Mouse (Mus musculus) lung, postnatal 4 days (tissue): ENCODE data around the gene Zfp819.
"Not testable (repeated sequence)": the region's sequence is repeated elsewhere in the genome, so short reads cannot be mapped to it uniquely, and the experiment has no call there.

ENCODE experiments used
- DNase-seq, 2 experiments: peaks; one replicate each; pipeline ENCODE4 v3.0.0; 2021

The Zfp819 gene

GRCm38 (mm10) chr7:43643046-43643652, 36.2 kb downstream of the Zfp819 start:
- DNase-seq = no peak

DNA sequence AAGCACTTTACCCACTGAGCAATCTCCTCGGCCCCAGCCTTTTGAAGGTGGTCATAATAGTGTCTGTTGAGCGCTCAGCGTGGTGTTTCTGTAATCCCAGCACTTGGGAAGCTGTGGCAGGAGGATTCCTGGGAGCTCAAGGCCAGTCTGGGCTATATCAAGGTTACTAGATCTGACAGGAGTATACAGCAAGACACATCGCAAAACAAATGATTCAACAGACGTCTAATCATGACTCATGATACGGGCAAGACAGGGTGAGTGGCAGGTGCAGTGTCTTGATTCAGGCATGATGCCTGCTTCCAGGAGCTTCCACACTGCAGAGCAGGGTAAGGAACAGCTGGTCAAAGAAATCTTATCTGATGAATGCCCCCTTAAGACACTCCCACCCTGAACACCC, 45.7 kb downstream of the Zfp819 start:
- no peak for DNase-seq

GRCm38 (mm10) chr7:43654519-43654918, 47.5 kb downstream of the Zfp819 start:
- DNase-seq = no peak

- no peak for DNase-seq
Measured at GRCm38 (mm10) chr7:43656232-43656631, 49.3 kb downstream of the Zfp819 start.

- no peak for DNase-seq
Measured at GRCm38 (mm10) chr7:43660002-43660401, 53.0 kb downstream of the Zfp819 start, which contains the start of gene Siglece. Siglece (minus strand) TSS chr7:43660161.

- DNase-seq = no peak
Measured at GRCm38 (mm10) chr7:43662804-43663203, 55.8 kb downstream of the Zfp819 start.

DNA sequence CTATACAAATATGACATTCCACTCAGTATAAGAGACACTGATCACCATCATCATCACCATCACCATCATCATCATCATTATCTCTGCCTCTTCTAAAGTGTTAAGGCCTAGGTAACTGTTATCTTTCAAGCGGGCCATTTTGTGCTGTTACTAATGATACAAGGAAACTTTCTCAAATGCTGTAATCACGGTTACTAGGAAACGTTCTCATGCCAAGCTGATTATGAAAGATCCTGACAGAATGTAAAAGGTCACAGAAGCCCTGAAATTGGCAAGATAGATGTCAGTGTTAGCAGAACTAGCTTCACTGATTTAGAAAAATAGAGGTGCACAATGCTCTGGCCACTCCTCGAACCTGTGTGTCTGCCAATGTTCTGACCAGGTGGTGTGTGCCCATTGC, 60.3 kb downstream of the Zfp819 start:
- not testable (repeated sequence) for DNase-seq
